Mouse (Mus musculus): Measurements from ENCODE around the gene March4. TPM values are rescaled to one million over a fixed set of nuclear protein-coding genes. Genes with fewer than 3 reads are reported as not detected.

The March4 gene
- polyA plus RNA-seq (2012; ENCODE audit: low replicate concordance) = 0.03 TPM in 1 of 2 replicates, not detected in the other

GRCm38 (mm10) chr1:72536611-72537351 lies at the start of gene March4:
March4 (minus strand) TSS chr1:72536930.

GRCm38 (mm10) chr1:72582947-72583731 lies 46.4 kb upstream of the March4 start, which contains the start of gene Smarcal1:
Smarcal1 (plus strand) TSS chr1:72583251.

Other genes with a start within 250 kb of the March4 start
- 0.59 and 1.6 TPM in 2 replicates for gene Xrcc5, start 229.5 kb downstream of the March4 start, polyA plus RNA-seq (2012; ENCODE audit: low replicate concordance)
- 1.2 and 12.4 TPM in 2 replicates for gene Smarcal1, start 46.3 kb upstream of the March4 start, polyA plus RNA-seq (2012; ENCODE audit: low replicate concordance)
- gene Ankar, start 163.6 kb upstream of the March4 start, polyA plus RNA-seq (2012; ENCODE audit: low replicate concordance) = 0.36 TPM in 1 of 2 replicates, not detected in the other
- 35.2 and 55.5 TPM in 2 replicates for gene Rpl37a, start 174.4 kb upstream of the March4 start, polyA plus RNA-seq (2012; ENCODE audit: low replicate concordance)